7 mouse cellular contexts compared by ENCODE assay signal in genomic region chr3:136670360-136671131, GRCm38 (mm10). TPM values are rescaled to one million over a fixed set of nuclear protein-coding genes. Genes with fewer than 3 reads are reported as not detected.
DNase-seq lines count a peak whose midpoint lies in the region; ATAC-seq lines count a peak whose summit lies in the region.

No protein-coding gene starts in this region.

- H3K4me3 ChIP-seq in limb, embryonic 13.5 days = peak overlapping the region; percentile 88
- peak overlapping the region; percentile 82 for H3K4me3 ChIP-seq in midbrain, embryonic 14.5 days (replicated peaks; ENCODE audit: low read depth, low read length)

- H3K36me3 ChIP-seq in limb, embryonic 13.5 days = no peaks in the 10 kb centered on the region
- no peaks in the 10 kb centered on the region for H3K36me3 ChIP-seq in midbrain, embryonic 14.5 days (ENCODE audit: control insufficient read depth, insufficient read depth, low read length)

- no peaks in the 10 kb centered on the region for H3K27me3 ChIP-seq in limb, embryonic 13.5 days
- no peaks in the 10 kb centered on the region for H3K27me3 ChIP-seq in midbrain, embryonic 14.5 days (ENCODE audit: control insufficient read depth, insufficient read depth, low read length)

- H3K4me1 ChIP-seq in limb, embryonic 13.5 days = peaks cover 24% of the 10 kb centered on the region
- peaks cover 21% of the 10 kb centered on the region for H3K4me1 ChIP-seq in midbrain, embryonic 14.5 days (ENCODE audit: control insufficient read depth, insufficient read depth, low read length)

- peak overlapping the region; percentile 80 for H3K4me2 ChIP-seq in limb, embryonic 13.5 days (replicated peaks)
- peak overlapping the region; percentile 71 for H3K4me2 ChIP-seq in midbrain, embryonic 14.5 days (ENCODE audit: low read length)

- peak; percentile 50 for DNase-seq in adrenal gland, adult 8-10 months
- peak; percentile 81 for DNase-seq in embryo, embryonic 11 days
- DNase-seq in heart, adult 11 months = peak; percentile 98
- DNase-seq in kidney, adult 18-20 months = peak; percentile 85
- DNase-seq in midbrain, embryonic 14.5 days = peak; percentile 82
- peak; percentile 68 to 74 for DNase-seq in spleen, adult 18-20 months

- H3K9me3 ChIP-seq in limb, embryonic 13.5 days = no peaks in the 10 kb centered on the region
- no peaks in the 10 kb centered on the region for H3K9me3 ChIP-seq in midbrain, embryonic 14.5 days (ENCODE audit: control insufficient read depth, low read length)

- ATAC-seq in limb, embryonic 13.5 days (ENCODE audit: low FRiP score, low read depth) = peak; percentile 33
- peak; percentile 59 for ATAC-seq in midbrain, embryonic 14.5 days (ENCODE audit: low FRiP score, low TSS enrichment)

- peak overlapping the region; percentile 97 for H3K27ac ChIP-seq in limb, embryonic 13.5 days
- H3K27ac ChIP-seq in midbrain, embryonic 14.5 days (replicated peaks; ENCODE audit: low read depth, low read length) = peak overlapping the region; percentile 97

- H3K9ac ChIP-seq in limb, embryonic 13.5 days = peak overlapping the region; percentile 86
- H3K9ac ChIP-seq in midbrain, embryonic 14.5 days (replicated peaks; ENCODE audit: low read length) = peak overlapping the region; percentile 91

- under 1% methylated on average over 80 of the region's 92 CpGs for WGBS in limb, embryonic 13.5 days
- WGBS in midbrain, embryonic 14.5 days = under 1% methylated on average over 75 of the region's 92 CpGs

RNA-seq across cellular contexts. Expression of gene Ppp3ca, which starts 0.6 kb away (rescaled TPM):
- 10 to 100 TPM; 42.5 to 52.3 (median 49.2) TPM for total RNA-seq in adrenal gland, adult 8-10 months (2022)
- polyA plus RNA-seq in limb, embryonic 13.5 days (2015; fragmentation: Nextera tagmentation; extraction: Ambion mirVana) = 67.4 and 71.6 TPM in 2 replicates
- polyA plus RNA-seq in midbrain, embryonic 14.5 days (2014; fragmentation: Nextera tagmentation; extraction: Ambion mirVana) = 136 and 145 TPM in 2 replicates

Comparison
In these comparisons a context has a peak if more than half of its experiments do, and no peak if none do; other contexts are left out.
1. Peak in every context shown above with its lines: DNase-seq, ATAC-seq, H3K4me3 ChIP-seq and H3K27ac ChIP-seq.